Mouse (Mus musculus): ENCODE results near the gene Olfr804. TPM values are rescaled to one million over a fixed set of nuclear protein-coding genes. Genes with fewer than 3 reads are reported as not detected.

The Olfr804 gene
- not detected in 2 replicates for polyA plus RNA-seq (2014; fragmentation: Nextera tagmentation; extraction: Ambion mirVana)

- H3K27me3 ChIP-seq (ENCODE audit: control insufficient read depth, insufficient read depth, low read length), result no peaks in the 10 kb centered on the region
- H3K4me1 ChIP-seq (ENCODE audit: control insufficient read depth, insufficient read depth, low read length), result no peaks in the 10 kb centered on the region
- H3K4me3 ChIP-seq (ENCODE audit: low read depth, low read length), result no peak within 1 kb of the TSS
- no peak within 1 kb of the TSS for H3K4me2 ChIP-seq
- ATAC-seq (replicated peaks; ENCODE audit: insufficient number of reproducible peaks, low FRiP score, low TSS enrichment), result no peak
- no peak within 1 kb of the TSS for H3K9ac ChIP-seq (ENCODE audit: low read depth, low read length)
- H3K27ac ChIP-seq (ENCODE audit: low read depth, low read length), result no peak within 1 kb of the TSS
- H3K9me3 ChIP-seq (replicated peaks; ENCODE audit: control insufficient read depth, low read length), result no peaks in the 10 kb centered on the region
- no peaks in the 10 kb centered on the region for H3K36me3 ChIP-seq (ENCODE audit: control insufficient read depth, insufficient read depth, low read length)
These were observed at the start of gene Olfr804 for GRCm38 (mm10) chr10:129702910-129703309. Gene Olfr804 (plus strand): TSS chr10:129703210.

GRCm38 (mm10) chr10:129657394-129657793, 45.6 kb upstream of the Olfr804 start, which contains the start of gene Olfr800:
Gene Olfr800 (plus strand): TSS chr10:129657694.
- no peaks in the 10 kb centered on the region for H3K36me3 ChIP-seq (ENCODE audit: control insufficient read depth, insufficient read depth, low read length)
- no peaks in the 10 kb centered on the region for H3K4me1 ChIP-seq (ENCODE audit: control insufficient read depth, insufficient read depth, low read length)
- H3K27ac ChIP-seq (ENCODE audit: low read depth, low read length), result no peak within 1 kb of the TSS
- H3K4me2 ChIP-seq, result no peak within 1 kb of the TSS
- H3K4me3 ChIP-seq (ENCODE audit: low read depth, low read length), result no peak within 1 kb of the TSS
- H3K27me3 ChIP-seq (ENCODE audit: control insufficient read depth, insufficient read depth, low read length), result no peaks in the 10 kb centered on the region
- H3K9ac ChIP-seq (ENCODE audit: low read depth, low read length), result no peak within 1 kb of the TSS
- no peaks in the 10 kb centered on the region for H3K9me3 ChIP-seq (replicated peaks; ENCODE audit: control insufficient read depth, low read length)
- ATAC-seq (replicated peaks; ENCODE audit: insufficient number of reproducible peaks, low FRiP score, low TSS enrichment), result no peak

- Histone ChIP-seq H3K27me3 (ENCODE audit: control insufficient read depth, insufficient read depth, low read length) (no peaks in the 10 kb centered on the region), H3K36me3 (ENCODE audit: control insufficient read depth, insufficient read depth, low read length) (no peaks in the 10 kb centered on the region), H3K9me3 (replicated peaks; ENCODE audit: control insufficient read depth, low read length) (no peaks in the 10 kb centered on the region), H3K27ac (ENCODE audit: low read depth, low read length) (no peak within 1 kb of the TSS), H3K4me3 (ENCODE audit: low read depth, low read length) (no peak within 1 kb of the TSS), H3K4me1 (ENCODE audit: control insufficient read depth, insufficient read depth, low read length) (no peaks in the 10 kb centered on the region), H3K4me2 (no peak within 1 kb of the TSS), H3K9ac (ENCODE audit: low read depth, low read length) (no peak within 1 kb of the TSS)
- ATAC-seq (replicated peaks; ENCODE audit: insufficient number of reproducible peaks, low FRiP score, low TSS enrichment), result no peak
- 63% methylated on average over 1 of the region's 1 CpGs for WGBS (ENCODE audit: insufficient replicate concordance)
These were observed 29.2 kb upstream of the Olfr804 start, which contains the start of gene Olfr801 for GRCm38 (mm10) chr10:129673765-129674164. Gene Olfr801 (minus strand): TSS chr10:129673865.

- no peaks in the 10 kb centered on the region for H3K27me3 ChIP-seq (ENCODE audit: control insufficient read depth, insufficient read depth, low read length)
- H3K27ac ChIP-seq (ENCODE audit: low read depth, low read length), result no peak within 1 kb of the TSS
- H3K4me1 ChIP-seq (ENCODE audit: control insufficient read depth, insufficient read depth, low read length), result no peaks in the 10 kb centered on the region
- H3K4me2 ChIP-seq, result no peak within 1 kb of the TSS
- H3K36me3 ChIP-seq (ENCODE audit: control insufficient read depth, insufficient read depth, low read length), result no peaks in the 10 kb centered on the region
- H3K4me3 ChIP-seq (ENCODE audit: low read depth, low read length), result no peak within 1 kb of the TSS
- 73% methylated on average over 1 of the region's 1 CpGs for WGBS (ENCODE audit: insufficient replicate concordance)
- no peak for ATAC-seq (replicated peaks; ENCODE audit: insufficient number of reproducible peaks, low FRiP score, low TSS enrichment)
- H3K9me3 ChIP-seq (replicated peaks; ENCODE audit: control insufficient read depth, low read length), result no peaks in the 10 kb centered on the region
- no peak within 1 kb of the TSS for H3K9ac ChIP-seq (ENCODE audit: low read depth, low read length)
These were observed 14.9 kb upstream of the Olfr804 start, which contains the start of gene Olfr802 for GRCm38 (mm10) chr10:129688069-129688468. Gene Olfr802 (minus strand): TSS chr10:129688169.

GRCm38 (mm10) chr10:129694186-129694585, 8.8 kb upstream of the Olfr804 start, which contains the start of gene Olfr803:
Gene Olfr803 (minus strand): TSS chr10:129694286.
- H3K9ac ChIP-seq (ENCODE audit: low read depth, low read length), result no peak within 1 kb of the TSS
- no peaks in the 10 kb centered on the region for H3K4me1 ChIP-seq (ENCODE audit: control insufficient read depth, insufficient read depth, low read length)
- WGBS (ENCODE audit: insufficient replicate concordance), result 68% methylated on average over 2 of the region's 2 CpGs
- no peaks in the 10 kb centered on the region for H3K9me3 ChIP-seq (replicated peaks; ENCODE audit: control insufficient read depth, low read length)
- no peak for ATAC-seq (replicated peaks; ENCODE audit: insufficient number of reproducible peaks, low FRiP score, low TSS enrichment)
- H3K27ac ChIP-seq (ENCODE audit: low read depth, low read length), result no peak within 1 kb of the TSS
- H3K27me3 ChIP-seq (ENCODE audit: control insufficient read depth, insufficient read depth, low read length), result no peaks in the 10 kb centered on the region
- H3K36me3 ChIP-seq (ENCODE audit: control insufficient read depth, insufficient read depth, low read length), result no peaks in the 10 kb centered on the region
- no peak within 1 kb of the TSS for H3K4me3 ChIP-seq (ENCODE audit: low read depth, low read length)
- no peak within 1 kb of the TSS for H3K4me2 ChIP-seq

- Histone ChIP-seq H3K9ac (ENCODE audit: low read depth, low read length) (no peak within 1 kb of the TSS), H3K27me3 (ENCODE audit: control insufficient read depth, insufficient read depth, low read length) (no peaks in the 10 kb centered on the region), H3K27ac (ENCODE audit: low read depth, low read length) (no peak within 1 kb of the TSS), H3K36me3 (ENCODE audit: control insufficient read depth, insufficient read depth, low read length) (no peaks in the 10 kb centered on the region), H3K9me3 (replicated peaks; ENCODE audit: control insufficient read depth, low read length) (no peaks in the 10 kb centered on the region), H3K4me3 (ENCODE audit: low read depth, low read length) (no peak within 1 kb of the TSS), H3K4me2 (no peak within 1 kb of the TSS), H3K4me1 (ENCODE audit: control insufficient read depth, insufficient read depth, low read length) (no peaks in the 10 kb centered on the region)
- ATAC-seq (replicated peaks; ENCODE audit: insufficient number of reproducible peaks, low FRiP score, low TSS enrichment), result no peak
- WGBS (ENCODE audit: insufficient replicate concordance), result 90% methylated on average over 2 of the region's 2 CpGs
These were observed 26.3 kb downstream of the Olfr804 start, which contains the start of gene Olfr805 for GRCm38 (mm10) chr10:129729275-129729674. Gene Olfr805 (minus strand): TSS chr10:129729375.

- ATAC-seq (replicated peaks; ENCODE audit: insufficient number of reproducible peaks, low FRiP score, low TSS enrichment), result no peak
- Histone ChIP-seq H3K4me2 (no peak within 1 kb of the TSS), H3K9me3 (replicated peaks; ENCODE audit: control insufficient read depth, low read length) (no peaks in the 10 kb centered on the region), H3K27me3 (ENCODE audit: control insufficient read depth, insufficient read depth, low read length) (no peaks in the 10 kb centered on the region), H3K4me1 (ENCODE audit: control insufficient read depth, insufficient read depth, low read length) (no peaks in the 10 kb centered on the region), H3K27ac (ENCODE audit: low read depth, low read length) (no peak within 1 kb of the TSS), H3K36me3 (ENCODE audit: control insufficient read depth, insufficient read depth, low read length) (no peaks in the 10 kb centered on the region), H3K9ac (ENCODE audit: low read depth, low read length) (no peak within 1 kb of the TSS), H3K4me3 (ENCODE audit: low read depth, low read length) (no peak within 1 kb of the TSS)
These were observed 38.8 kb downstream of the Olfr804 start, which contains the start of gene Olfr806 for GRCm38 (mm10) chr10:129741821-129742220. Gene Olfr806 (minus strand): TSS chr10:129741921.

- no peaks in the 10 kb centered on the region for H3K36me3 ChIP-seq (ENCODE audit: control insufficient read depth, insufficient read depth, low read length)
- no peak within 1 kb of the TSS for H3K4me2 ChIP-seq
- H3K27ac ChIP-seq (ENCODE audit: low read depth, low read length), result no peak within 1 kb of the TSS
- ATAC-seq (replicated peaks; ENCODE audit: insufficient number of reproducible peaks, low FRiP score, low TSS enrichment), result no peak
- no peak within 1 kb of the TSS for H3K4me3 ChIP-seq (ENCODE audit: low read depth, low read length)
- no peaks in the 10 kb centered on the region for H3K4me1 ChIP-seq (ENCODE audit: control insufficient read depth, insufficient read depth, low read length)
- H3K27me3 ChIP-seq (ENCODE audit: control insufficient read depth, insufficient read depth, low read length), result no peaks in the 10 kb centered on the region
- 78% methylated on average over 1 of the region's 1 CpGs for WGBS (ENCODE audit: insufficient replicate concordance)
- no peaks in the 10 kb centered on the region for H3K9me3 ChIP-seq (replicated peaks; ENCODE audit: control insufficient read depth, low read length)
- H3K9ac ChIP-seq (ENCODE audit: low read depth, low read length), result no peak within 1 kb of the TSS
These were observed 54.7 kb downstream of the Olfr804 start, which contains the start of gene Olfr807 for GRCm38 (mm10) chr10:129757693-129758092. Gene Olfr807 (minus strand): TSS chr10:129757793.
